In genomic region chr7:123524218-123524861, GRCm38 (mm10) we compare ENCODE assay signal across 8 mouse cellular contexts. TPM values are rescaled to one million over a fixed set of nuclear protein-coding genes. Genes with fewer than 3 reads are reported as not detected.
DNase-seq lines count a peak whose midpoint lies in the region; ATAC-seq and TF ChIP-seq lines count a peak whose summit lies in the region.

No protein-coding gene starts in this region.

- TF ChIP-seq CTCF in liver, embryonic 14.5 days (IDR thresholded peaks at IDR 0.05; ENCODE audit: low read depth) = peak; percentile 70

- no peak overlapping the region for H3K27ac ChIP-seq in liver, embryonic 14.5 days

- no peaks in the 10 kb centered on the region for H3K4me1 ChIP-seq in liver, embryonic 14.5 days (replicated peaks; ENCODE audit: control insufficient read depth in 2 of 2, insufficient read depth in 2 of 2, low read length in 1 of 2)

- H3K36me3 ChIP-seq in liver, embryonic 14.5 days (replicated peaks; ENCODE audit: control insufficient read depth, insufficient read depth, low read depth) = no peaks in the 10 kb centered on the region

- H3K9ac ChIP-seq in liver, embryonic 14.5 days (replicated peaks) = no peak overlapping the region

- no peaks in the 10 kb centered on the region for H3K9me3 ChIP-seq in liver, embryonic 14.5 days (ENCODE audit: control insufficient read depth, low read length)

- H3K27me3 ChIP-seq in liver, embryonic 14.5 days (ENCODE audit: control insufficient read depth, insufficient read depth, low read length) = no peaks in the 10 kb centered on the region

- ATAC-seq in common myeloid progenitor, adult 5-6 weeks (replicated peaks; ENCODE audit: low read depth, poor library complexity, severe bottlenecking) = peak; percentile 83
- peak; percentile 46; the same call in 1 of the 2 replicates for ATAC-seq in granulocyte monocyte progenitor cell, adult 5-6 weeks (replicated peaks; ENCODE audit: poor library complexity, severe bottlenecking)
- no peak for ATAC-seq in liver, embryonic 14.5 days (ENCODE audit: insufficient read depth)

- H3K4me3 ChIP-seq in liver, embryonic 14.5 days (ENCODE audit: insufficient read depth in 1 of 2, low read depth in 2 of 2, low read length in 2 of 2) = no peak overlapping the region

- H3K4me2 ChIP-seq in liver, embryonic 14.5 days (ENCODE audit: low read depth) = no peak overlapping the region

- no peak for TF ChIP-seq EP300 in liver, embryonic 14.5 days (IDR thresholded peaks at IDR 0.05; ENCODE audit: low read depth)

- peak; percentile 7 for DNase-seq in CD4-positive helper T cell, adult 2 months (ENCODE audit: low read depth, low spot score)
- peak; percentile 57 for DNase-seq in adipocyte (ENCODE audit: low spot score)
- peak; percentile 44 to 82 for DNase-seq in kidney, postnatal 25 days
- peak in 1 of 3 experiments; percentile 25 for DNase-seq in liver, embryonic 14.5 days (ENCODE audit: low read depth in 3 of 3, low spot score in 3 of 3)
- DNase-seq in retina, adult 2 months (ENCODE audit: low read depth, low spot score) = peak; percentile 30
- no peak for DNase-seq in T-cell, adult 2 months (ENCODE audit: low spot score)

- WGBS in liver, embryonic 14.5 days (ENCODE audit: insufficient replicate concordance) = 18% methylated on average over 8 of the region's 8 CpGs

RNA-seq across cellular contexts. Expression of gene Zkscan2, which starts 24.1 kb away (rescaled TPM):
- total RNA-seq in common myeloid progenitor, adult 5-6 weeks (2017) = not detected in 2 replicates
- total RNA-seq in granulocyte monocyte progenitor cell, adult 5-6 weeks (2014; fragmentation: Nextera tagmentation) = 0.11 TPM in 1 of 2 replicates, not detected in the other
- total RNA-seq in granulocyte monocyte progenitor cell, adult 5-6 weeks (2017) = not detected in 2 replicates
- polyA plus RNA-seq in liver, embryonic 14.5 days (2012; rRNA removed) = 0.08 and 0.09 TPM in 2 replicates
- 0.01 and 0.03 TPM in 2 replicates for polyA plus RNA-seq in liver, embryonic 14.5 days (2014; fragmentation: Nextera tagmentation; extraction: Ambion mirVana)
